Mouse (Mus musculus): Measurements from ENCODE around the gene Fam50a.
A peak's percentile ranks its signal among the peaks of the same experiment; 100 is the strongest.
"Not testable (repeated sequence)": the region's sequence is repeated elsewhere in the genome, so short reads cannot be mapped to it uniquely, and the experiment has no call there.

Fam50a gene

GRCm38 (mm10) chrX:74330166-74330930 is 17.5 kb downstream of the Fam50a start:
- peak; percentile 25 for DNase-seq

- no peak for DNase-seq
Observed at GRCm38 (mm10) chrX:74352645-74353466, 40.0 kb downstream of the Fam50a start.

- peak; percentile 74 for DNase-seq
Observed at GRCm38 (mm10) chrX:74353467-74353770, 40.6 kb downstream of the Fam50a start, which contains the start of gene Lage3. TSS of gene Lage3 (minus strand) at chrX:74353618.

- not testable (repeated sequence) for DNase-seq
Observed at GRCm38 (mm10) chrX:74357069-74357468, 44.2 kb downstream of the Fam50a start.

GRCm38 (mm10) chrX:74359171-74359570 is 46.3 kb downstream of the Fam50a start:
- DNase-seq = no peak

GRCm38 (mm10) chrX:74367512-74367911 is 54.7 kb downstream of the Fam50a start:
- no peak for DNase-seq

- DNase-seq = peak; percentile 55
Observed at GRCm38 (mm10) chrX:74368209-74368909, 55.5 kb downstream of the Fam50a start.

All from cerebellum, adult 8-10 months (tissue).